Mouse (Mus musculus) liver, embryonic 14.5 days (tissue): ENCODE measurements around the gene Lrrc42. TPM values are rescaled to one million over a fixed set of nuclear protein-coding genes. Genes with fewer than 3 reads are reported as not detected.

Experiments used
- ATAC-seq: fragments of 200-750 bp; cut with Nextera tagmentation; 2 replicates; pipeline ENCODE4 v1.8.0; 2017; ENCODE audit warnings: moderate number of reproducible peaks, mild to moderate bottlenecking, moderate library complexity; ENCODE audit not compliant: insufficient read depth
- DNase-seq, 3 experiments: peaks; one replicate each; pipeline ENCODE4 v3.0.0-alpha.2; 2012 to 2013; ENCODE audit warnings: low read depth in 3 of 3, low spot score in 3 of 3
- H3K27ac ChIP-seq: fragments of 300-500 bp; sonication (generic); 2 replicates; pipeline ENCODE4 v1.5.1; 2014; ENCODE audit warnings: moderate library complexity, mild to moderate bottlenecking, control low read depth, inconsistent platforms
- H3K27me3 ChIP-seq: fragments of 300-500 bp; sonication (generic); 2 replicates; pipeline ENCODE4 v1.6.1; 2014; ENCODE audit warnings: mild to moderate bottlenecking, low read length, moderate library complexity; ENCODE audit not compliant: control insufficient read depth, insufficient read depth
- H3K36me3 ChIP-seq: fragments of 300-500 bp; sonication (generic); replicated peaks from 2 replicates; pipeline ENCODE4 v1.6.1; 2014; ENCODE audit warnings: low read depth; ENCODE audit not compliant: control insufficient read depth, insufficient read depth
- H3K4me1 ChIP-seq, 2 experiments: fragments of 200-500 bp in 1 of 2; fragments of 300-500 bp in 1 of 2; sonication (generic) in 1 of 2; replicated peaks; 2 replicates each; pipeline ENCODE4 v1.6.1; 2012 to 2014; ENCODE audit warnings: antibody characterized with exemption in 1 of 2, inconsistent platforms in 1 of 2, low read length in 1 of 2; ENCODE audit not compliant: control insufficient read depth in 2 of 2, insufficient read depth in 2 of 2
- H3K4me2 ChIP-seq: fragments of 300-500 bp; sonication (generic); 2 replicates; pipeline ENCODE4 v1.6.1; 2014; ENCODE audit warnings: low read depth, mild to moderate bottlenecking, control low read depth, moderate library complexity
- H3K4me3 ChIP-seq, 2 experiments: fragments of 200-500 bp in 1 of 2; fragments of 300-500 bp in 1 of 2; sonication (generic) in 1 of 2; 2 replicates each; pipeline ENCODE4 v1.5.1; 2012 to 2014; ENCODE audit warnings: low read depth in 2 of 2, low read length in 2 of 2, mild to moderate bottlenecking in 2 of 2, control low read depth in 1 of 2, inconsistent platforms in 1 of 2, moderate library complexity in 1 of 2; ENCODE audit not compliant: insufficient read depth in 1 of 2
- H3K9ac ChIP-seq: fragments of 300-500 bp; sonication (generic); replicated peaks from 2 replicates; pipeline ENCODE4 v1.6.1; 2014; ENCODE audit warnings: mild to moderate bottlenecking, control low read depth, moderate library complexity
- H3K9me3 ChIP-seq: fragments of 300-500 bp; sonication (generic); 2 replicates; pipeline ENCODE4 v1.6.1; 2016; ENCODE audit warnings: low read length, mixed read lengths; ENCODE audit not compliant: control insufficient read depth
- CTCF ChIP-seq: IDR thresholded peaks from 2 replicates; pipeline ENCODE4 v1.5.1; 2016; ENCODE audit warnings: antibody characterized with exemption, low read depth, control low read depth
- EP300 ChIP-seq: IDR thresholded peaks from 2 replicates; pipeline ENCODE4 v1.6.1; 2016; ENCODE audit warnings: antibody characterized with exemption, low read depth
- WGBS: fragments of 180-500 bp; shearing (Covaris S2); extraction: QIAGEN DNeasy Blood & Tissue Kit; methylation state at CpG from one replicate; pipeline ENCODE4 v1.1.7; 2014; ENCODE audit not compliant: insufficient replicate concordance; 5-methylcytosine and 5-hydroxymethylcytosine counted together
- polyA plus RNA-seq, 2 experiments: library from polyadenylated mRNA; depleted of rRNA in 1 of 2; stranded (reverse) in 1 of 2; unstranded in 1 of 2; fragments of >200 nt; fragmentation: Nextera tagmentation in 1 of 2; extraction: Ambion mirVana in 1 of 2; gene quantifications; 2 replicates each; pipeline versions ENCODE4 v1.2.1 to v1.2.3; 2012 to 2014

The Lrrc42 gene
- polyA plus RNA-seq, 2 experiments, result 7.6 to 11.1 TPM

- Histone ChIP-seq H3K36me3 (no peaks in the 10 kb centered on the region), H3K4me2 (no peak overlapping the region), H3K9ac (no peak overlapping the region), H3K27ac (no peak overlapping the region), H3K9me3 (no peaks in the 10 kb centered on the region), H3K4me1 (peaks cover 2 to 17% of the 10 kb centered on the region in 2 experiments; a peak in 3 of 4 replicates), H3K27me3 (no peaks in the 10 kb centered on the region), H3K4me3 (no peak overlapping the region)
- no peak for DNase-seq
- ATAC-seq, result no peak
- TF ChIP-seq CTCF (no peak), EP300 (no peak)
- 81% methylated on average over 3 of the region's 3 CpGs for WGBS
Measured at GRCm38 (mm10) chr4:107248061-107248460, 5.3 kb downstream of the Lrrc42 start.

GRCm38 (mm10) chr4:107247110-107247509 is 6.2 kb downstream of the Lrrc42 start:
- Histone ChIP-seq H3K9ac (no peak overlapping the region), H3K9me3 (no peaks in the 10 kb centered on the region), H3K4me1 (peaks cover 2 to 13% of the 10 kb centered on the region in 2 experiments; a peak in 2 of 4 replicates)

GRCm38 (mm10) chr4:107246040-107246439 is 7.3 kb downstream of the Lrrc42 start:
- Histone ChIP-seq H3K4me2 (no peak overlapping the region), H3K9me3 (no peaks in the 10 kb centered on the region), H3K36me3 (no peaks in the 10 kb centered on the region), H3K9ac (no peak overlapping the region), H3K4me3 (no peak overlapping the region), H3K27me3 (no peaks in the 10 kb centered on the region), H3K4me1 (peaks cover 1 to 9% of the 10 kb centered on the region in 2 experiments; a peak in 2 of 4 replicates), H3K27ac (no peak overlapping the region)
- 72% methylated on average over 1 of the region's 1 CpGs for WGBS
- ATAC-seq, result no peak
- no peak for TF ChIP-seq EP300
- no peak for TF ChIP-seq CTCF
- no peak for DNase-seq

More at GRCm38 (mm10) chr4:107247110-107247509, 6.2 kb downstream of the Lrrc42 start:
- H3K36me3 ChIP-seq, result no peaks in the 10 kb centered on the region
- no peaks in the 10 kb centered on the region for H3K27me3 ChIP-seq
- H3K27ac ChIP-seq, result no peak overlapping the region
- no peak overlapping the region for H3K4me3 ChIP-seq
- H3K4me2 ChIP-seq, result no peak overlapping the region
- ATAC-seq (no peak), DNase-seq (no peak)
- WGBS, result 60% methylated on average over 9 of the region's 9 CpGs
- TF ChIP-seq EP300, result no peak
- TF ChIP-seq CTCF, result no peak

DNA sequence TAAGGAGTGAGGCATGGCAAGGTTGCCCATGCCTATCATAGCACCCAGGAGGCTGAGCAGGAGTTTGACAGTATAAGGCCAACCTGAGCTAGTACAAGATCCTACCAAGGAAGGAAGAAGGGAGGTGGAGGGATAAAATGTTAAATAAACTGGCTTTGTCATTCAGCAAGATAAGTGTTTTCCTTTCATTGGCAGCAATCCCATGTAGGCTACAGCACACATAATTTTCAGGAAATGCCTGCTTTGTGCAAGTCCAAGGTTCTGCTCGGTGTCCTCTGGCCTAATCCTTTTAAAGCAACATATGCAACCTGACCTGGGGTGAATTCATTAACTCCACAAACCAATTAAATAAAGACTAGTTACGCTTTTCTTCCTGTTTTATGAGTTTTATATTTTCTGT is 8.0 kb downstream of the Lrrc42 start:
- no peak overlapping the region for H3K9ac ChIP-seq
- no peaks in the 10 kb centered on the region; the same call in 1 of the 2 replicates for H3K36me3 ChIP-seq
- no peaks in the 10 kb centered on the region for H3K27me3 ChIP-seq
- H3K4me2 ChIP-seq, result no peak overlapping the region
- TF ChIP-seq EP300 (no peak), CTCF (no peak)
- peaks cover 0 to 8% of the 10 kb centered on the region in 2 experiments; a peak in 1 of 4 replicates for H3K4me1 ChIP-seq
- H3K9me3 ChIP-seq, result no peaks in the 10 kb centered on the region
- ATAC-seq (no peak), DNase-seq (no peak)
- no peak overlapping the region for H3K27ac ChIP-seq
- H3K4me3 ChIP-seq, result no peak overlapping the region
- 74% methylated on average over 2 of the region's 2 CpGs for WGBS

DNA sequence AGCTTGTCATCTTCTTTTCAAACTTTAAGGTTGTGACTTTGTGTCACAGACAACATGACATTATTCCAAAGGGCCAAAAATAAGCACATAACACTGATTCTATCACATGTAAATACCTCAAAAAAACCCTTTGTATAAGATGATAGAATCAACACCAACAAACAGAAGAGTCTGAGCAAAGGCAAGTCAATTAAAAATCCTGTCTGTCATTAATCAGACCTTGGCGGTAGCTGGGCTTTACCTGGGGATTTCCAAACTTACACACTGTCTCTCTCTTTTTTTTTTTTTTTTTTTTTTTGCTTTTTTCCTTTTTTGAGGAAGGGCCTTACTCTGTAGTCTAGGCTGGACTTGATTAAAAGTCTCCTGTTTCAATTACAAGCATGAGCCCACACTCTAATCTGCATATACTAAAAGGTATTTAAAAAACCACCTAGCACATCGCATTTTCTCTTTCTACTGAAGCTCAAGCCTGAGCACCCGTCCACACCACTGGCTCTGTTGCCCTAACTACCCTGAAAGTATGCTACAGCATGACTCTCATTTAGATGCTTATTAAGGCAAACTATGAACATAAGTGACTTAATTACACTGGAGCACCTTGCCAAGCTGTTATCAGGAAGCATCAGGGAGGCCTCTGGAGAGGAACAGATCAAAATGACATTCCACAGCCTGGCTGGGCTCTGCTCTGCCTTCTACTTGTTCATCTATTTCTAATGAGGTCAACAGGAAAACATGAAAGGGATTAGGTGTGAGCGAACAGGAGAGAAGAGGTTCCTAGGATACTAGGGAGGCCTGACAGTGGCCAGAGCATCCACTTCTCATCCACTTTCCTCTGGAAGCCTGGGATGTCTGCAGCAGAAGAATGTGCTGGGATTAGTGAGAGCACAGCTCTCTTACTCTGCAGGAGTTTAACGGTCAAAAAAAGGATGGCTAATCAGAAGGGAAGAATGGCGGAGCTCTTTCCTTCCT is 9.7 kb downstream of the Lrrc42 start:
- Histone ChIP-seq H3K36me3 (no peaks in the 10 kb centered on the region; the same call in 1 of the 2 replicates), H3K27me3 (no peaks in the 10 kb centered on the region), H3K9me3 (no peaks in the 10 kb centered on the region), H3K27ac (no peak overlapping the region), H3K4me1 (peaks cover 0 to 4% of the 10 kb centered on the region in 2 experiments; a peak in 1 of 4 replicates), H3K4me3 (no peak overlapping the region), H3K9ac (no peak overlapping the region), H3K4me2 (no peak overlapping the region)
- TF ChIP-seq EP300, result no peak
- TF ChIP-seq CTCF, result no peak
- WGBS, result 80% methylated on average over 6 of the region's 6 CpGs
- ATAC-seq (no peak), DNase-seq (no peak)
